Mouse (Mus musculus) thymus, postnatal 10 days (tissue): ENCODE results near the gene Tekt2.
A peak's percentile ranks its signal among the peaks of the same experiment; 100 is the strongest.

Experiments
- DNase-seq, 2 experiments: peaks; one replicate each; pipeline ENCODE4 v3.0.0; 2021; ENCODE audit warnings: low spot score in 2 of 2

The Tekt2 gene

GRCm38 (mm10) chr4:126325281-126325861 is at the start of gene Tekt2:
TSS of gene Tekt2 (minus strand) at chr4:126325688.
- DNase-seq = no peak

DNA sequence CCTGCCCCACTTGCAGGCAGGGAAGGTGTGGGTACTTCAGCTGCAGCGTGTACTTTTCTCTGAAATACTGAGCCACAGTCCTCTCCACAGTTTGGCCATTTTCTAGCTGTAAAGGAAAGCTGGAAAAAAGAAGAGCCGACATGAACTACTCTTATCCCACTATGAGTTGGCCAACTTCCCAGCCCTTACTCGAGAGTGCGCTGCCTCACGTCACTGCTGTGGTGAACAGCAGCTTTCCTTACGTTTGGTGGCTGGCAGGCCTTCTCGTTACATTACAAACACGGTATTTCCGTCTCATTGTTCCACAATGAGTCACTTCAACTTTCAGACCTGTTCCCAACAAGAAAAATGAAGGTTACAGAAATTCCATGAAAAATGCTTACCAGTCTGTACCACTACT is 46.0 kb upstream of the Tekt2 start:
- no peak for DNase-seq

DNA sequence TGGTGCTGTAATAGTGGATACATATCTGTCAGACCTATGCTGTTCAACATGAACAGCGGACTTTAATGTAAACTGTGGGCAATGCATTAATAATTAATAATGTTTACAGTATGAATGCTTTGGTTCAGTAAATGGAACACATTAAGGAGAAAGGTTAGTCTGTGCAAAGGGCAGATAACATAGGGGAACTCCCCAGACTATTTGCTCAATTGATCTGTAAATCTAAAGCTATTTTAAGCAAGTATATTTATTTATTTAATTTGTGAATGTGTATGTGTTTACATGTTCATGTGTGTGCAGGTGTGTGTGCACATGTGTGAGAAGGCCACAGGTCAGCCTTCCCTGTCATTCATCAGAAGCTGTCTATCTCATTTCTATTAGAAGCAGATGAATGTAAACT is 34.6 kb upstream of the Tekt2 start:
- DNase-seq = no peak

- no peak for DNase-seq
These were observed 18.0 kb upstream of the Tekt2 start for GRCm38 (mm10) chr4:126343451-126343850.

- no peak for DNase-seq
These were observed 14.0 kb upstream of the Tekt2 start for GRCm38 (mm10) chr4:126339461-126339860.

- no peak for DNase-seq
These were observed 6.9 kb upstream of the Tekt2 start for GRCm38 (mm10) chr4:126332358-126332757.

DNA sequence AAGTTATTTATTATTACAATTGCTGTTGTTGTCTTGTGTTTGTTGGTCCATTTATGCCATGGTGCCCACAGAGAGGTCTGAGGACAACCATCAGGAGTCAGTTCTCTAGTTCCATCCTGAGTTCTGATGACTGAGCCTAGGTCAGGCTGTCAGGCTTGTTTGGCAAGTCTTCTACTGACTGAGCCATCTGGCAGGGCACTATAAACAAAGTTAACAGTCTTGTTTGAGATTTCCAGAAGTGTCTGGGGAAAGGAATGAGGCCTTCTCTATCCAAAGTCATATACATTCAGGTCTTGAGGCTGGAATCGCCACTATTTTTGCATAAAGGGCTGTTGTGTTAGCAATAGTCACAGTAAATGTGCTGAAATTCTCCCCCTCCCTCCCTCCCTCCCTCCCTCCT is 6.3 kb upstream of the Tekt2 start:
- no peak for DNase-seq

GRCm38 (mm10) chr4:126330295-126330694 is 4.8 kb upstream of the Tekt2 start:
- DNase-seq = no peak

DNA sequence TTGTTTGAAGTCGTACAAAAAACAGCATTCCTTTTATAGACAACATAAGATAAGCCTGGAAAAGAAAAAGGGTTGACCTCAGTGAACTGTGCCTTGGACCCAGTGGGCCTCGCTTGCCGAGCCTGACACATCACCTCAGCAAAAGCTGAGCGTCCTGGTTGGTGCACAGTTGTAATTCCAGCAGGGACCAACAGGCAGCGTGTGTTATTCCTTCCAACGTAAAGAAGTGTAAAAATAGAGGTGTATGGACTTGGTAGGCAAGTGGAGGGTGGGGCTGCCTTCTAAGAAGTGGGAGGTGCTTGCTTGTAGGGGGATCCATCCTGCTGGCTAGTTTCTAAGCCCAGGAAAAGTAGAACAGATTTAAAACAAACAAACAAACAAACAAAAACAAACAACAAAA is 548 bp upstream of the Tekt2 start:
- DNase-seq = no peak

DNA sequence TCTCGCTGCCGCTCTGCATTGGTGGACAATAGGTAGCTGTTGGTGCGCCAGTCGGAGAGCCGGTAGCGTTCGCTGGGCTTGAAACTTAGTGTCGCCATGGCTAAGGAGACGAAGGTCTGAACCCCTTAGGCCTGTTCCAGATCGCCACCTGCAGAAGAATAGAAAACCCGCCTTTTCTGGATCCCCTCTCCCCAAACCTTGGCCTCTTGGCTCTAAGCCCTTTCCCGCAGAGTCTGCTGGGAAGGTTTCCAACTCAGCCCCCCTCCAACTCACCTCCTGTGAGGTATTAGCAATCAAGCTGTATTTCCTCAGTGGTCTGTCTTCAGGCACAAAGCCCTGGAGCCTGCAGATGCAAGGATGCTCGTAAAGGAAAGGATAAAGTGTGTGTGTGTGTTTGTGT is 627 bp downstream of the Tekt2 start:
- DNase-seq = no peak

DNA sequence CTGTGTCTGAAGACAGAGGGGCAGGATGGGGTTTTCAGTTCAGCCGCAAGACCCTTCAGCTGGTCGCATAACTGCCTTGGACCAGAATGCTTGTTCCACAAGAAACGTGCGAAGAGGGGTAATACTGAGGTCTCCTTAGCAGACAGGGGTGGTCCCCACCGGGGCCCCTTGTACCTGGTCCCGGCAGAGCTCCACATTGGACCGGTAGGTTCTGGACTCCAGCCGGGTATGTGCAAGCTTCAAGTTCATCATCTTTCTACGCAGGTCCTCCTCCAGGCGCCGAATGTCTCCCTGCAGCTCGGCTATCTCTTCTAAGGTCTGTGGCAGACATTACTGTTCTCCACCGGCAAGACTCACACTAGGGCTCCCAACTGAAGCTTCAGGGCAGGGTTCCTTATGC is 2.8 kb downstream of the Tekt2 start:
- no peak for DNase-seq

GRCm38 (mm10) chr4:126321854-126322511 is 3.5 kb downstream of the Tekt2 start:
- no peak for DNase-seq

DNA sequence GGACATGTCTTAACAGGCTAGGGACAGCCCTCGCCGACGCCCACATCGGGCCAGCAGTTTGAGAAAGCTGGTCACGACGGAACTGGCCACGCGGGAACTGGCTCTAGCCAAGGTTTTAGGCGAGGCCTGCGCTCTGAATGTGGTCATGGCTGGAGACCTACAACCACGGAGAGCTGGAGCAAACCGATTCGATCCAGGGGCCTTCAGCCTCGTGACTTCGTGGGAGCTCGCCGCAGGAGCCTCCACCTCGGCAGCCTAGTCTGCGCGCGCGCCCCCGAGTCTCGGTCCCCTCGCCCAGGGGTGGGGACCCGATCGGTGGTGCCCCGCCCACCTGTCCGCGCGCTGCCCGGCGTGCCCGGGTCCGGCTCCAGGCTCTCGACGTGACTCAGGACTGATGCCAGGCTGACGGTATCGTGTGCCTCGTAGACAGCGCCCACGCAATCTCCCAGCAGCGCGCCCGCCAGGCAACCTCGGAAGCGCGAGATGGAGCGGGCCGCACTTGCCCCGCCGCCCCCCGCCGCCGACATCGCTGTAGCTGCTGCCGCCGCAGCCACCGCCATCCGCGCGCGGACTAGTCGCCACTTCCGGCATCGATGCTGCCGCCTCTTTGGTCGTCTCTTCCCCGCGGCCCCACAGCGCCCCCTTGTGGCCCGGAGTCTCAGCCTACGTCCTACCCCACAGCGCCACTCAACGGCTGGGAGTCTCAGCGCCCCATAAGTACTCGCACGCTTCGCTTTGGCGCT is 4.2 kb downstream of the Tekt2 start, which contains the start of gene Adprhl2:
Gene Adprhl2, minus strand, starts transcription at position 593 of the 743 bp plus-strand sequence.
- DNase-seq = peak; percentile 96 to 100

DNA sequence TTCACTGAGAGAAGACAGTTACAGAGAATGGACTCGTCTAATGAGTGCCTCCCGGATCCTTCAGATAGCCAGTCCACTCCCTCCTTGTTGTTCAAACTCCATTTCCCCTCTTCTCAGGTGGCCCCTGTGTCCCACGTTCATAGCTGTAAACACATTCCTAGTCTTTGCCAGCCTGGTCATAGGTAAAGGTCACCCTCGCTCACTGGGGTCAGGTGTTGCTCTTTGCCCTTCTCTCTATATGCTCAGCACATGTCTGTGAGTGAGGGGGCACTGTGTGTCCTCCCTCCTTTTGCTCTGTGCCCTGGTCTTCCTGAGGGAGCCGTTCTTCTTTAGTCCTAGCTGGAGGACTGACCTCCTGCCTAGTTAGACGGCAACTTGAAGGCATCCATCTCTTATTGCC is 5.7 kb downstream of the Tekt2 start:
- no peak for DNase-seq

DNA sequence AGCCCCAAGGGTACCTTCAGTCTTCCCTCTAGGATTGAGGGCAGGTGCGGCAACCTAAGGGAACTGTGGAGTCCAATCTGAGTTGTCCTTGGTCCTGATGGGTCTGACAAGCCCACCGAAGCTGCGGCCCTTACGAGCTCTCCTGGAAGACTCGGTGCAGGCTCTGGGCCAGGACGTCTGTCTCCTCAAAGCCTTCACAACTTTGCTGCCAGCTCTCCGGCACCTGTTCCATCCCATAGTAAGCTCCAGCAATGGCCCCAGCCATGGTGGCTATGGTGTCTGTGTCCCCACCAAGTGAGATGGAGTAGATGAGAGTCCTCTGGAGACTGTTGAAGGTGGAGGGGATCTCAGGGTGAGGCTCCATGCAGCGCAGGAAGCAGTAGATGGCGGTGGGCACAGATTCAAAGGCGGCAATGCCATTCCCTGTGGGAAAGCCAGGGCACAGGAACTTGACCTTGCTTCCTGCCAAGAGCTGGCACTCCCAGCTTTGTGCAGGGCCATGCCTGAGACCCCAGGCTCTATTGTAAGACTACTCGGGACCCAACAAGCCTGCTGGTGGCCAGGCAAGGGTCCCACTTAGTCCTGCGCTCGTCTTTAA is 8.9 kb downstream of the Tekt2 start:
- no peak for DNase-seq

DNA sequence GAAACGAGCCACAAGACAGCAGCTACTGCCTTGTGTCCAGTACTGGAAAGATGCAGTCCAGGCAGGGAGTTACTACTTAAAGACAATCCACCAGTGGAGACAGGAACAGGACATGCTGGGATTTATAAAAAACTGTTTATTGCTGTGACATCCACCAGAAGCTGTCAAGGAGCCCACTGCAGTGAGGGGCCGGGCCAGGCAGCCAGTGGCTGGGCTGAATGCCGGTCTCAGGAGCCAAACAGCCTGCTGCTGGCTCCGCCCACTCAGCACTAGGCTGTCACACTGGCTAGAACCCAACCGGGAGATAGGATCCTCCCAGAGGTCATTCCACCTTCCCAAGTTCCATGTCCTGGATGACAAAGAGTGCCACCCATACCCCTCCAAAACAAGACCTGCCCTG is 9.6 kb downstream of the Tekt2 start:
- no peak for DNase-seq

DNA sequence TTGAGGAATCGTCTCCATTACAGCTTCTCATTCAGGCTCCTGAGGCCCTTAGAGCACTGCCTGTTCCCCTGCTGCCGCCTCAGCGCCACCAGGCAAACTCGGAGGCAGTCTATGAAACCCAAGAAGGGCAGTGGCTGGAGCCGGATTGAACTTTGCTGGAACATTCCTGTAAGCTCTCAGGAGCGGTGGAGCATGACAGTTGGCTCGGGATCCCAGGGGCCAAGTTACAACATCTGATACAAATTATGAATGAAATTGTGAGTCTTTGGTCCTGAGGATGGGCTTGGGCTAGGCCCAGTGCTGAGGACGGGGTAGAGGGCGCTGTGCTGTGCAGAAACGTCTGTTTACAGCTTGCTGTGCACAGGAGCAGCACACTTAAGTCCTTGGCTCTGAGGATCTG is 11.1 kb downstream of the Tekt2 start:
- no peak for DNase-seq

GRCm38 (mm10) chr4:126313202-126313601 is 12.3 kb downstream of the Tekt2 start:
- no peak for DNase-seq

- no peak for DNase-seq
These were observed 13.8 kb downstream of the Tekt2 start for GRCm38 (mm10) chr4:126311566-126312200.

DNA sequence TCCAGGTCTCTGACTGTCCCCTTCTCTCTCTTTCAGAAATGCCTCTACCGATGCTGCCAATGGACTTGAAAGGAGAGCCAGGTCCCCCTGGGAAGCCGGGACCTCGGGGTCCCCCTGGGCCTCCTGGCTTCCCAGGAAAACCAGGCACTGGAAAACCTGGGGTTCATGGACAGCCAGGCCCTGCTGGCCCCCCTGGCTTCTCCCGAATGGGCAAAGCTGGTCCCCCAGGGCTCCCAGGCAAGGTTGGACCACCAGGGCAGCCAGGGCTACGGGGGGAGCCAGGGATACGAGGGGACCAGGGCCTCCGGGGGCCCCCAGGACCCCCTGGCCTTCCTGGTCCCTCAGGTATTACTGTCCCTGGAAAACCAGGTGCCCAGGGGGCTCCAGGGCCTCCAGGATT is 15.1 kb downstream of the Tekt2 start:
- no peak for DNase-seq

GRCm38 (mm10) chr4:126309922-126310309 is 15.6 kb downstream of the Tekt2 start:
- peak; percentile 63 to 83 for DNase-seq
